Mouse (Mus musculus) kidney, postnatal 36 days (tissue): ENCODE results near the gene Tstd2.

Experiments used
- DNase-seq, 2 experiments: peaks; one replicate each; pipeline ENCODE4 v3.0.0; 2021 to 2022; ENCODE audit warnings: mixed read lengths in 2 of 2

Tstd2 gene

DNA sequence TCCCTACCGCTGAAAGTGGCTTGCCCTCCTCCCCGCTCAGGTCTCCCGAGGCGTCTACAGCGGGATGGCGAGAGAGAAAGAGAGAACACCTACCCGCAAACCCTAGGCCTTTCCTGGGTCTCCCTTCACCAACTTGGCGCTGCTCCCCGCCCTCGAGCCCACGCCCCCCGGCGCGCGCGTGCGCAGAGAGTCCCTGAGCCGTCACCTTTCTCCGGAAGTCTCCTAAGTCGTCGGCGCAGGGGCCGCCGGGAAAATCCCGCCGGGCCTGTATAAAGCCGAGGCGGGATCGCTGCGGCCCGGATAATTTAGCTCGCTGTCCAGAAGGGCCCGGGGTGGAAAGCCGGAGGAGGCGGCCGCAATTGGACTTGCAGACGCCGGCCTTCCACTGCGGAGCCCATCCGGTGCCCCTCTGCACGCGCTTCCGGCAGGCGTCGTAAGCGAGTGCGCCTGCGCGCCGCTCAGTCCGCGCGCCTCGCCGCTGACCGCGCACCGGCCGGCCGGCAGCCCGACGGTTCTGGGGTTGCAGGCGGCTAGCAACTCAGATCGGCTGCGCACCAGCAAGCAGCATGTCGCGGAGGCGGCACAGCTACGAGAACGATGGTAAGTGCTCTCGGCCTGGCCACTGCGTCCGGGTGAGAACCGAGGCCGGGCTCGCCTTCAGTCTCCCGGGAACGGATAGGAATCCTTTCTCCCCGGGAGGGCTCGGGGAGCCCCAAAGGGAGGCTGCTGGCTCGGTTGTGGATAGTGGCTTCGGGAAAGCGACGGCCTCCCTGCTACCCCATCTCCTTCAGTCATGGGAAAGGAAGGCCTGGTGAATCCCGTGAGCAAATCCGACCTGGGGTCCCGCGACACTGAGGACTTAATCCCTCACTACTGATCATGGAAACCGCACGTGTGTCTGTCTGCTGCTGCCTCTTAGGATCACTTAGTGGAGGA lies at the start of gene Tstd2, which contains the start of gene Ncbp1:
Gene Tstd2 (minus strand): TSS at position 408 of the 936 bp plus-strand sequence.
Gene Ncbp1 (plus strand): TSS at position 327 of the 936 bp plus-strand sequence.
- peak; percentile 90 to 96 for DNase-seq

DNA sequence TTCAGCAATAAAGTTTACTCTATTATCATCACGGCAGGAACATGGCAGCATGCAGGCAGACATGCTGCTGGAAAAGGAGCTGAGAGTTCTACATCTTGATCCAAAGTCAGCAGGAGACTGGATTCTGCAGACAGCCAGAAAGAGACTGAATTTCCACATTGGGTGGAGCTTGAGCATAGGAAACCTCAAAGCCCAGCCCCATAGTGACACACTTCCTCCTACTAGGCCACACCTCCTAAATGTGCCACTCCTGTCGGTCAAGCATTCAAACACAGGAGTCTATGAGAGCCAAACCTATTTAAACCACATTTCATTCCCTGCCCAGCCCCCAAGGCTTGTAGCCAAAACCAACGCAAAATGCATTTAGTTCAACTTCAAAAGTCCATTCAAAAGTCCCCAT lies 48.0 kb upstream of the Tstd2 start:
- no peak for DNase-seq

DNA sequence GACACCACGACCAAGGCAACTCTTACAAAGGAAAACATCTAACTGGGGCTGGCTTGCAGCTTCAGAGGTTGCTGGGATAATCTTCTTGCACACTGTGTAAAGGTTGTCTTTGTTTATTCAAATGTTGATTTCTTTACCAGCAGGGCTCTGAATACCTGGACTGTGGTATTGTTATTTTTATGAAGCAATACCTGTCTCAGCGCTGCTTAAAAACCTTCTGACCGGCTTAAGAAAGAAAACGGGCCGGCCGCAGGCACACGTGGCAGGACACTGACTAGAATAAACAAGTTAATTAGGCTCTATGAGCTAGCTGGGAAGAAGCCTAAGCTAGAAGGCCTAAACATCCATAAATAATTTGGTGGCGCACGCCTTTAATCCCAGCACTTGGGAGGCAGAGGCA lies 47.4 kb upstream of the Tstd2 start:
- DNase-seq, result no peak

- no peak for DNase-seq
These were observed 46.9 kb upstream of the Tstd2 start for GRCm38 (mm10) chr4:46185423-46185822.

- DNase-seq, result no peak
These were observed 43.7 kb upstream of the Tstd2 start for GRCm38 (mm10) chr4:46182181-46182580.

- DNase-seq, result no peak
These were observed 42.7 kb upstream of the Tstd2 start for GRCm38 (mm10) chr4:46181168-46181567.

- no peak for DNase-seq
These were observed 39.0 kb upstream of the Tstd2 start for GRCm38 (mm10) chr4:46177496-46177895.

GRCm38 (mm10) chr4:46177018-46177417 lies 38.5 kb upstream of the Tstd2 start:
- no peak for DNase-seq

DNA sequence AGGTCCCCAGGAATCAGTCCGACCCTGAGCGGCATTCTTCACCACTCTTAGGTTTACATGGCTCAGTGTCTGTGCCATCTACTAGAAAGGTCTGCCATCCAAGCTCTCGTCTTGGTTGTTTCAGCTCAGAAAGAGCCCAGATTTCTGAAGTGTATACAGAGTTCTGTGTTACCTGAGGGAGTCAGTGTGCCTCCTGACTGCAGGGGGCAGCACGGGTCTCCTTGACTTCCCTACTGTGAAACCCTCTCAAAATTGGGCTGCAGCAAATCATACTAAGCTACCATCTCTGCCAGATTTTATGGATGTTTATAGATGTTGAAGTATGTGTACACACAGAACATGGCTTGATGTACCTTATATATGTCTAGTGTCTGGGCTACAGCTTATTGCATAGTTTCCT lies 37.8 kb upstream of the Tstd2 start:
- peak in 1 of 2 experiments; percentile 28 for DNase-seq

- DNase-seq, result no peak
These were observed 33.3 kb upstream of the Tstd2 start for GRCm38 (mm10) chr4:46171761-46172160.

DNA sequence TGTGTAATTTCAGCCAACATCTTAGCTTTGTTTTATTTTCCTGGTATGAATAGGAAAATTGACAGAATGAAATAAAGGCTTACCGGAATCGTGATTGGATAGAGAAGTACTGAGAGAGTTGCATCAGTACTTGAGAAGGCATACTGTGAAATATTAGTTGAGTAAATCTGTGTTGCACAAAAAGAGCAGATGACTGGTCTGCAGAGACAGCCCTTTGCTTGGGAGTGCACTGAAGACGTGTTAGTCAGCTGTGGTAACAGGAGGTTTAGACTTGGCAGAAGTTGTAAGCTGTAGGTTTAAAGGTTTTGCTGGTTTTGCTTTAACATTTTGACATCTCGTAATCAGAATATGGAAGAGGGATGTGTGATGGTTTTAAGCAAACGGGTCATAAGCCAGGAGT lies 27.3 kb upstream of the Tstd2 start:
- no peak for DNase-seq

DNA sequence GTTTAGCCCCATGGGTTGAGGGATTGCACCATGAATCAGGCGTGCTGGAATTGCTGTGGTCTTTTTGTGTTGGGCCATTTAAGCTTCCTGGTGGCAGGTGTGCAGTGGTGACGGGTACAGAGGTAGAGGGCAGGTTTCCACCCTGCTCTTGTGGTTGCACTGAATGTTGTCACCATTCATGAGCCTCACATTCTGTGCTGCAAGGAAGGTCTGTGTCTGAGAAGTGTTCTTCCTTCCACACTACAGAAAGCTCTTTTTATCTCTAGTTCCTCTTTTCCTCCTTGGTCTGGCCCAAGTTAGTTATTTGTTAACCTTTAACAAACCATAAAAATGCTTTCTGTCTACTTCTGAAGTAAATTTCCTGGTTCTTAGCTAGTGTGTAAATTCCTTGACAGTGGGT lies 25.5 kb upstream of the Tstd2 start:
- no peak for DNase-seq

- DNase-seq, result no peak
These were observed 13.5 kb upstream of the Tstd2 start for GRCm38 (mm10) chr4:46151903-46152544.

- DNase-seq, result no peak
These were observed 8.4 kb upstream of the Tstd2 start for GRCm38 (mm10) chr4:46146881-46147280.

DNA sequence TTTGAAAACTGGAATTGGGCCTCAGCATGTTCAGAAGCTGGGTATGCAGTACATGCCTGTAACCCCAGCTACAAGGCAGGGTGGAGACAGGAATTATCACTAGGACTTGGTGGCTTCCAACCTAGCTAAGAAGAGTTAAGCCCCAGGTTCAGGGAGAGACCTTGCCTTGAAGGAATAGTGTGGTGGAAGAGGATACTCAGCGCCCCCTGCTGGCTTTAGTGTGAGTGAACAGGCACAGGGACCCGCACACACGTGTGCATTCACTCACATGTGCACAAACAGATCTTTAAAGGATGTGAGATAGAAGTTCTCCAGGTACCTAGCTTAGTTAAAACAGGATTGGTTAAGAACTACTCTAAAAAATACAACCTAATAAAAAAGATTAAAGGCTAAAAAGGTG lies 5.8 kb upstream of the Tstd2 start:
- DNase-seq, result peak in 1 of 2 experiments; percentile 44

GRCm38 (mm10) chr4:46137629-46138286 lies 736 bp downstream of the Tstd2 start:
- peak in 1 of 2 experiments; percentile 20 for DNase-seq

GRCm38 (mm10) chr4:46131791-46132190 lies 6.7 kb downstream of the Tstd2 start:
- DNase-seq, result no peak

DNA sequence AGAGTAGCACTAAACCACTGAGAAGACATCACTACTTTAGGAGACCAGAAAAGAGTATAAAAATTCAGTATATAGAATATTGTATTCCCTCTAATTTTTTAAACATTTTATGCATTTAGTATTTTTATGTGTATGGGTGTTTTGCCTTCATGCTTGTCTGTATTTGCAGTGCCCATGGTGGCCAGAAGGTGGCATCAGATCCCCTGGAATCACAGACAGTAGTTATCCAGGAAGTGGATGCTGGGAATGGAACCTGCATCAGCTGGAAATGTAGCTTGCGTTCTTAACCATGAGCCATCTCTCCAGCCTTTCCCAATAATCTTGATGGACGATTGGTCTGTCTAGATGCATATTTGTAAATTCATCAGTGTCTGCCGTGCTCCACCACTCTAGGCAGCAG lies 8.3 kb downstream of the Tstd2 start:
- peak; percentile 52 to 80 for DNase-seq

- DNase-seq, result peak; percentile 73 to 78
These were observed 9.0 kb downstream of the Tstd2 start for GRCm38 (mm10) chr4:46129311-46130004.

DNA sequence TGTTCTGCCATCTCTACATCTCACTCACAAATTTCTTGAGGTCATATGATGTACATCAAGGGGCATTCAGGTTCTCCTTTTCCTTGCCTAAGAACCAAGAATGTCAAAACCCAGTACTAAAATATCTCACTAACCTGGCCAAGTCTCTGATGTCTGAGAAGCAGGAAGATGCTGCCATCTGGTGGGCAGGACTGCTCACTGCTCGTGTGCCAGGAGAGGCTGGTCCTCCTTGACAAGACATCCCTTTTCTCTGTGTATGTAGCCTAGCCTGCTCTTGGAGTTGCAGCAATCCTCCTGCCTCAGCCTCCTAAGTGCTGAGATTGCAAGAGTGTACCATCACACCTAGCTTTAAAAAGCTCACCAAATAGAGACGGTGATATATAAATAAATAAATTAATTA lies 12.0 kb downstream of the Tstd2 start:
- DNase-seq, result peak; percentile 61 to 85

GRCm38 (mm10) chr4:46123358-46123757 lies 15.1 kb downstream of the Tstd2 start:
- no peak for DNase-seq

- DNase-seq, result no peak
These were observed 17.7 kb downstream of the Tstd2 start for GRCm38 (mm10) chr4:46120767-46121166.
